Mouse (Mus musculus) layer of hippocampus, adult 2 months (tissue): ENCODE measurements around the gene Tlnrd1. TPM values are rescaled to one million over a fixed set of nuclear protein-coding genes. Genes with fewer than 3 reads are reported as not detected.
A peak's percentile ranks its signal among the peaks of the same experiment; 100 is the strongest.
"Not testable (repeated sequence)": the region's sequence is repeated elsewhere in the genome, so short reads cannot be mapped to it uniquely, and the experiment has no call there.

Source experiments
- DNase-seq, 2 experiments: peaks; one replicate each; pipeline ENCODE4 v3.0.0; 2022; ENCODE audit warnings: low spot score in 2 of 2
- H3K27ac ChIP-seq: fragments of 200-600 bp; 2 replicates; pipeline ENCODE4 v1.8.1; 2022
- H3K4me3 ChIP-seq: fragments of 200-600 bp; 2 replicates; pipeline ENCODE4 v1.8.1; 2022; ENCODE audit warnings: mild to moderate bottlenecking
- CTCF ChIP-seq: fragments of 200-600 bp; conservative IDR thresholded peaks from 2 replicates; pipeline ENCODE4 v1.8.1; 2022; ENCODE audit warnings: antibody characterized with exemption, mild to moderate bottlenecking, moderate library complexity
- total RNA-seq, 2 experiments: library from RNA; stranded (reverse); gene quantifications; 2 replicates each; pipeline ENCODE4 v1.2.3; 2021

The Tlnrd1 gene
- total RNA-seq, 2 experiments from 2014 or later, result 18.1 to 20.9 TPM

DNA sequence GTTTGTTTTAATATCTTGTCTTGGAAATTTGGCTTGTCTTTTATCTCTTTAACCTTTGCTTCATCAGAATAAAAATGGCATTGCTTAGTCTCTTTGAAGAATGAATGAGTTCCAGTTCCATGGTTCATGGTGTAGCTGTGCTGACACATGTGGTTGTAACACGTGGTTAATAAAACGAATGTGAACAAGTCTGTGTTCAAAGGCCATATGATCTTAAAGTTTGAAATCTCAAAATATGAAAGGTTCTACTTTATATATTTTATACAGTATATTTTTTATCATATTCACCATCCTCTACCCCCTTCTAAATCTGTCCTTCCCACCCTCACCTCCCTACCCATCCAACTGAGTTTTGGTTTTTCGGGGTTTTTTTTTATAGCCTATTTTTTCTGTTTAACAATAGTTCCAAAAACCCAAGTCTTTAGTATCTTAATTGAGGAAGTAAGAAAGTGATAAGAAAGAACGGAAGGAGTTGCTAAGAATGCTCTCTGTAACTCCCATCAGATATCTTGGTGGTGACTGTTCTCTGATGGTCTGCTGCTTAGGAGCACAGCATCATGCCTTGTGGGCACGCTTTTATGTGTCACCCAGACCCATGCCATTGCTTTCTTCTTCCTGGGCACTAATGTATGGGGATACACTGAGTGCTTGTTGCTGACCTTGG, 12.1 kb upstream of the Tlnrd1 start:
- TF ChIP-seq CTCF, result no peak
- DNase-seq, result no peak
- H3K27ac ChIP-seq, result no peak overlapping the region
- no peak overlapping the region for H3K4me3 ChIP-seq

DNA sequence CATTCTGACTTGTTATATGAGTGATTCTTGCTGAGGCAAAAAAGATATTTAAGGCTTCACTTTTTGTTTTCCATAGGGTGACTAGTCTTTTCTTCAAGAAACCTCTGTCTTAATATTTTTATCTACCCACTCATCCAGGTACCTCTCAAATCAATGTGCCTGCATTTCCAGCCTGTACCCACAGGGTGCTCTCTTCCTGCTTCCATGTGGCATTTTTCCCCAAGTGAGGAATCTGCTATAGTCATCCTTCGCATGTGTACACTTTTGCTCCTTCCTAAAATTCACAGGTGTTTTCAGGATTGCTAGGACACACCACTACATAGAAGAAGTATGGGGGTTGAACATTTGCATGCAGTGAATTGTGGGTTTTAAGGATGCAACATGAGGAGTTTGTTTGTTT, 10.2 kb upstream of the Tlnrd1 start:
- no peak for DNase-seq
- Histone ChIP-seq H3K27ac (no peak overlapping the region), H3K4me3 (no peak overlapping the region)
- TF ChIP-seq CTCF, result peak; percentile 56

DNA sequence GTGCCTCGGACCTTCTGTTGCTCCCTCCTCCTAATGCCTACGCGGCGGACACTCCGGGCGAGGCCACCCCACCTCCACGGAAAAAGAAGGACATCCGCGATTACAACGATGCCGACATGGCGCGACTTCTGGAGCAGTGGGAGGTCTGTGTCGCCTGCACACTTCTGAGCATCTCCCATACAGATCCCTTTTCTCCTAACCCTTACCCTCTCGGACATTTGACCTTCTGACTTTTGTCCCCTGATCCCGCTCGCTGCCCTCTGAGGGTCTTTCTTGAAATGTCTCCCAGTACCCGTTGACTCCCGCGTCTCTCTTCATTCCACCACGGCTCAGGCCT, 8.2 kb upstream of the Tlnrd1 start:
- no peak for DNase-seq
- H3K4me3 ChIP-seq, result peak overlapping the region; percentile 90
- no peak for TF ChIP-seq CTCF
- peak overlapping the region; percentile 94 for H3K27ac ChIP-seq

DNA sequence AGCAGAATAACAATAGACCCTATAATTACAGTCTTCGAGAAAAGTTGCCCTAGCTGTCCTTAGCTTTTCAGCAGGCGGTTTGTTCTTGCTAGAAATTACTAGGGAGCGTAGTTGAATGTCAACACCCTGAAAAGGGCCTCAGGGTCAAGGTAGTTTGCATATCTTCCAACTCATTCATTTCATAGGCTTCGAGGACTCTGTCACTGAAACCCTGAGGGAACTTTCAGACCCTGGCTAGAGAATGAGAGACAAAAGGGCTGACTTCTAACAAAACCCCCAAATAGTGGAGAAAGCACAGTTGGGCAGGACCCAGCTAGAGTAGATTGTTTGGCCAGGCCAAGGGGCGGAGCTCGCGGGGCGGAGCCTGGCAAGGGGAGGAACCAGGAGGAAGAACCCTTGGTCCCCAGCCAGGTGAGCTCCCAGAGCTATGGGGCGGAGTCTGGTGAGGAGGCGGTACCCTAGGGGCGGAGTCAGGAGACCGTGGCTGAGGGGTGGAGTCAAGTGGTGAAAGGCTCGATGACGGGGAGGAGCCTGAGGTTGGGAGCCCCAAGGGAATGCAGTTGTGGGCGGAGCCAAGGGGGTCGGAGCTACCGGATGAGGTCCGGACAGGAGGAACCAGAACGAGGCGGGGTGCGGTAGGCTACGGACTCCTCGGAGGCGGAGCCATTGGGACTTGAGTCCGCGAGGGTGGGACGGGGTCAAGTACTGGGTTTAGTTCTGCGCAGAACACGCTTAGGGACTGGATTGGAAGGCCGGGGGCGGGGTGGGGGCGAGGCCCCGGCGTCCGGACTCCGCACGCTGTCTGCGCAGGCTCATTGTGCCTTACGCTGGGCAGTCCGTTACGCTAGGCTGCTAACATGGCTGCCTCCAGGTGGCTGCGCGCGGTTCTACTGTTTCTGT, 7.6 kb upstream of the Tlnrd1 start:
- H3K4me3 ChIP-seq, result peak overlapping the region; percentile 90
- H3K27ac ChIP-seq, result peak overlapping the region; percentile 94
- TF ChIP-seq CTCF, result peak; percentile 55
- peak; percentile 95 to 98 for DNase-seq

DNA sequence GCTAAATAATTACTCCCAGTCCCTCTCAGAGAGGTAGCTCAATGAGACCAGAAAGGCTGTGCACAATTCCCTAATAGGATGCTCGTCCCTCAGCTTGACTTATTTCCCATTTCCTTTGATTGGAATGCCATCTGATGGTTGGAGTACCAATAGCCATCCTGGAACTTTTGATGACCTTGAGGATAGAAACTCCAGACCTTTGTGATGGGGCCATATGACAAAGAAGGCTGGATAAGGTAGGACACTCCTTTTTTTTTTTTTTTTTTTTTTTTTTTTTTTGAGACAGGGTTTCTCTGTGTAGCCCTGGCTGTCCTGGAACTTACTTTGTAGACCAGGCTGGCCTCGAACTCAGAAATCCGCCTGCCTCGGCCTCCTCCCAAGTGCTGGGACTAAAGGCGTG, 5.8 kb upstream of the Tlnrd1 start:
- DNase-seq, H3K4me3 ChIP-seq: not testable (repeated sequence)

DNA sequence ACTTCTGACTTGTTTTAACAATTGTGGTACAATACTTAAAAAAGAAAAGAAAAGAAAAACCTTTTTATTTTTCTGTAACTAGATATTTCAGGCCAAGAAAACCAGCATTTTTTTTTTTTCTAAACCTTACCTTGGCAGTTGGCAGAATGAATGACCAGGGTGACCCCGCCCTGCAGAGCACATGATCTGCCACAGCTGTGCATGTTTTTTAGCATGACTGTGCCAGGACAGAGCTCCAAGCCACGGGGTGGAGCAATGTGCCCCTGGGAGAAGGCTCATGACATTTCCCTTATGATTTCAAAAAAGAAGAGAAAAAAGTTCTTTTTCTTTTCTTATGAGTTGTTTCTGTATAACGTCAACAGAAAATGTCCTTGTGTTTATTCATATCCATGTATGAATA, 5.3 kb upstream of the Tlnrd1 start:
- H3K4me3 ChIP-seq, result no peak overlapping the region
- DNase-seq, result no peak
- TF ChIP-seq CTCF, result no peak

More for the DNA sequence above, 5.8 kb upstream of the Tlnrd1 start:
- not testable (repeated sequence) for H3K27ac ChIP-seq

DNA sequence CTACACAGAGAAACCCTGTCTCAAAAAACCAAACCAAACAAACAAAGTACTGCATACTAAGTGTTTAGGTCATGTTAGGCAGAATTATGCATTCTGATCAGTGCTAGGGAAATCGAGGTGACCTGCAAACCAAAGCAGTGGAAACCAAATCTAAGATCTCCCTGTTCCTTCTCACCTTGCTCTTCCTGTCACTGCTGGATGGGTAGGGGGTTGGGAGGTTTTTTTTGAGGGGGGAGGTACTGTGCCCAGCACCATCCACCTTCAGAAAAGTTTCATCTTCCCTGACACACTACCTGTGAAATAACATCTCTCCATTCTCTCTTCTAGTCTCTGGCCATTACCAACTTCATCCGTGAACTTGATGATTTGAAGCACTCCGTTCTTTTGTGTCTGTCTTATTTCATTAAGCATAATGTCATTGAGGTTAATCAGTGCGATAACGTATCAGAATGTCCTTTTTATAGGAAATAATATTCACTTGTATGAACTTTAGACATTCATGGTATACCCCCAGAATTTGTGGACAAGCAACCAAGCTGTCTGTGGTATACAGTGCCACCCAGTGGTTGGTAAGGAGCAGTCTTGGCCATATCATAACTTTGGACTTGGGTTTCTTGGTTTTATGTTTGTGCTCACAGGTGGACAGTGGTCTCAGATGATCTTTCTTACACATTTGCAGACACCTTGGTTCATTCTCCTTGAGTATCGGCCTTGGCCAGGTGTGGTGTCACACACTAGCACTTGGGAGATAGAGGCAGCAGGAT, 2.4 kb upstream of the Tlnrd1 start:
- no peak for DNase-seq
- no peak overlapping the region for H3K27ac ChIP-seq
- no peak overlapping the region for H3K4me3 ChIP-seq
- TF ChIP-seq CTCF, result peak; percentile 76

More for the DNA sequence above, 5.3 kb upstream of the Tlnrd1 start:
- no peak overlapping the region for H3K27ac ChIP-seq

DNA sequence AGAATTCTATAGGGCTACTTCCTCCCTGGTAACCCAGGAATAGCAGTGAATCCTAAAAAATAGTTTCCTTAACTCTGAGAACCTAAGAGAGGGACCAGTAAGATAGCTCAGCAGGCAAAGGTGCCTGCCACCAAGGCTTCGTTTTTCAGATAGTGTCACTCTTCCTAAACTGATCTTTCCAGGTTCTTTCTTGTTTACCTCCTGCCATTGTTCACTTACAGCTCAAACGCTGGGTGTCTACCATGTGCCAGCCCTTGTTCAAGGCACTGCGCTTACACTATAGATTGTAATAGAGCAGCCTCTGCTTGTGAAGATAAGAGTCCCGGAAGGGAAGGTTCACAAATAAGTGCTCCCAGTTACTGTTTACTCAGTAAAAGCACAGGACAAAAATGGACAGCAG, 1.7 kb upstream of the Tlnrd1 start:
- Histone ChIP-seq H3K4me3 (no peak overlapping the region), H3K27ac (no peak overlapping the region)
- no peak for DNase-seq
- no peak for TF ChIP-seq CTCF

DNA sequence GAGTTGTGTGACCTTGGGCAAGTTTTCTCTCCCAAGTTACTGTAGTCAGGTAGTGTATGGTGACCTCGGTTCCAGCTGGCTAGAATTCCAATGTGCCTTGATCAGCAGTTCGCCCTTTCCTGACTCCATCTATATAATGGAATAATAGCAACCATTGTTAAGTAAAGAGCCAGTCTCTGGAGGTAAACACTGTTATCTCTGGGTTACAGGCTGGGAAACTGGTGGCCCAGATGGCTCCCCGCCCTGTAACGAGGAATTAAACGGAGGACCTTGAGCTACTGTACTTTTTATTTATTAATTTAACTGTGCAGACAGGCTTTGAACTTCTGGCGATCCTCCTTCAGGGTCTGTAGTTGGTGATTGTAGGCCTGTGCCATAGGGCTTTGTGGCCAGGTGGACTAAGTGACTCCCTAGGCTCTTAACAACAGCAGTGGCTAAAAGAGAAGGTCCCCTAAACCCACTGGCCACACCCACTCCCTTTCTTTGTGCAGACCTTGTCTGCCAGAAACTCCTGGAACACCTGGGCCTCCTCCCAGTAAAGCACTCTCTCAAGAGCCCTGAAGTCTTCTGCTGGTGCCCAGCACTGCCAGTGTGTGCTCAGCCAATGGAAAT, 922 bp upstream of the Tlnrd1 start:
- no peak for TF ChIP-seq CTCF
- no peak for DNase-seq
- H3K4me3 ChIP-seq, result peak overlapping the region; percentile 78
- H3K27ac ChIP-seq, result peak overlapping the region; percentile 93

DNA sequence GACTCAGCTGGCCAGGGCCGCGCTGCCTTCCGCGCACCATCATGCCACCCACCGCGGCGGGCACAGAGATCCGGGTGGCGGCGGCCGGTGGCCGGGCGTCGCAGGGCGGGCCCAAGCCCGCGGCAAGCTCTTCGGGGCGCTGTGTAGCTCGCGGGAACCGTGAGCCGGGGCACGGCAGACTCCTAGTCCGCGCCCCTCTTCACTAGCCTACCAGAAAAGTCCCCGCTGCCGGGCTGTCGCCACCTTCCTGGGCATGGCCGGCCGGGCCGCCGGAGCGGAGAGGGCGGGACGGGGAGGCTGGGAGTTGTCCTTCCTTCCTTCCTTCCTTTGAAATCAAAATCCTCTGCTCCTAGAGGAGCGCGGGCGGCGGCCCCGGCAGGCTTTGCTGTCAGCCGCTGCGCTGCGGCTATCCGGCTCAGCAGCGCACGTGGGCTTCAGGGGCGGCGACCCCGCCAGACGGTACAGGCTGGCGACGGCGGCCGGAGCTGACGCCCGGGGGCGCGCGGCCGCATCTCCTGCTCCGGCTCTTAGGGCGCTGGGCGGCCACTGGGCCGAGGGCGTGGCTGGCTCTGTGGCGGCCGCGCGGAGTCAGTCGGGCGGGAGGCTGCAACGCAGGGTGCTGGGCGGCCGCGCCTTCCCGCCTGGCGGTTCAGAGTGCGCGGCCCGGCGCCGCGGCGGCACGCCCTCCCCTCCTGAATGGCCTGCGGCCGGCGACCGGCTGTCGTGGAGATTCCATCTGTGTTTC, 657 bp downstream of the Tlnrd1 start:
- DNase-seq, result peak in 1 of 2 experiments; percentile 43
- no peak for TF ChIP-seq CTCF
- Histone ChIP-seq H3K27ac (peak overlapping the region; percentile 93), H3K4me3 (peak overlapping the region; percentile 78)

DNA sequence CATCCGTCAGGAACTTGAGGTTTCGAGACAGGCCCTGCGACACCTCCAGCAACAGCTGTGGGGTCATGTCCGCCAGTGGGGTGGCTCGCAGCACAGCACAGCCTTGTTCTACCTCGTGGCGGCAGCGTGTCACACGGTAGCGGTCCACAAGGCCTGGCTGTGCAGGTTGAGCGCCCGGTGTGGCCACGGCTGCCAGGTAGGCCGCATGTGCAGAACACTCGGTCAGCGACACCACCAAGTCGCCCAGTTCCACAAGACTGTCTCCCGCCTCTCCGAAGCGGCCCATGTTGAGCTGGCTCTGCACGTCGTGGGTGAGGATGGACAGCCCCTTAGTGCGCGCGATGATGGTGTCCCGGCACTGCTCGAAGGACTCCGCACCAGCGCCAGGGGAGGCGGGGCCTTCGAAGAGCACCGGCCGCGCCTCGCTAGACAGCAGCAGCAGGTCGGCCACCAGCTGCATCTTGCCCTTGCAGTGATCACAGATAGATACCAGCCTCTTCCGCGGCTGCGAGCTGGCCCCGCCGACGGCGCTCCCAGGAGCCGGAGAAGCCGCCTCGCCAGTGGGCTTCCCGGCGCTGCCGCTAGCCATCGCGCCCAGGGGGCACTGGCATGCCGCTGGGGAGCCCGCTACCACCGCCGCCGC, 1.4 kb downstream of the Tlnrd1 start:
- DNase-seq, result no peak

More for the DNA sequence above, 1.4 kb downstream of the Tlnrd1 start:
- H3K27ac ChIP-seq, result peak overlapping the region; percentile 93
- peak overlapping the region; percentile 78 for H3K4me3 ChIP-seq
- TF ChIP-seq CTCF, result no peak; the same call in 1 of the 2 replicates
